Mouse (Mus musculus): ENCODE data around the gene Slc17a7. TPM values are rescaled to one million over a fixed set of nuclear protein-coding genes. Genes with fewer than 3 reads are reported as not detected.
"Not testable (repeated sequence)": the region's sequence is repeated elsewhere in the genome, so short reads cannot be mapped to it uniquely, and the experiment has no call there.

Slc17a7 gene
- polyA plus RNA-seq, 1 experiment from 2014 or later: 1.2 TPM

DNA sequence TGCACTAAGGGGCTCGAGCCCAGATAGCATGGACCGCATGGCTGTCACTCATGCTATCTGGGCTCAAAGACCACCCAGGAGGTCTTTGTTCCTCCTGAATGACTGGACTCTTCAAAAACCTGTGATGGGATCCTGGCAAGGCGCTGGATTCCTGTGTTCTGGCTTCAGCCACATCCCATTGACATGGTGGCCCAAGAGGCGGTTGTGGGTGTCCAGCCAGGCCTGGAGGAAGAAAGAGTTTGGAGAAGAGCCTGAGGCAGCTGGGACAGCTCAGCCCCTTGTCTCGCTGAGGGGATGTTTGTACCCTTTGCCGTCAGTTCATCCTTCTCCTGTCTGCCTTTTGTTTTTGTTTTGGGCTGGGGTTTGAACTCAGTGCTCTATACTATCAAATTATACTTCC is 14.2 kb upstream of the Slc17a7 start:
- H3K9me3 ChIP-seq (replicated peaks): no peaks in the 10 kb centered on the region
- 31% methylated on average over 6 of the region's 6 CpGs for WGBS
- no peak overlapping the region for H3K4me3 ChIP-seq
- H3K9ac ChIP-seq: no peak overlapping the region
- no peak for ATAC-seq (ENCODE audit: low FRiP score)
- H3K4me1 ChIP-seq: peaks cover 12% of the 10 kb centered on the region
- H3K27me3 ChIP-seq: no peaks in the 10 kb centered on the region
- peaks cover 19% of the 10 kb centered on the region for H3K36me3 ChIP-seq
- no peak overlapping the region for H3K4me2 ChIP-seq (replicated peaks)
- H3K27ac ChIP-seq: no peak overlapping the region

GRCm38 (mm10) chr7:45150321-45150720 is 13.4 kb upstream of the Slc17a7 start:
- WGBS: 57% methylated on average over 4 of the region's 4 CpGs
- Histone ChIP-seq H3K36me3 (peaks cover 11% of the 10 kb centered on the region; the same call in 1 of the 2 replicates), H3K9ac (peak overlapping the region; percentile 36), H3K9me3 (replicated peaks) (no peaks in the 10 kb centered on the region), H3K27me3 (no peaks in the 10 kb centered on the region), H3K4me1 (peaks cover 17% of the 10 kb centered on the region), H3K27ac (no peak overlapping the region), H3K4me2 (replicated peaks) (no peak overlapping the region), H3K4me3 (no peak overlapping the region)
- no peak for ATAC-seq (ENCODE audit: low FRiP score)

- Histone ChIP-seq H3K4me3 (no peak overlapping the region), H3K4me1 (peaks cover 17% of the 10 kb centered on the region), H3K9ac (no peak overlapping the region), H3K27me3 (no peaks in the 10 kb centered on the region), H3K4me2 (replicated peaks) (no peak overlapping the region), H3K9me3 (replicated peaks) (no peaks in the 10 kb centered on the region), H3K27ac (no peak overlapping the region), H3K36me3 (peaks cover 5% of the 10 kb centered on the region; the same call in 1 of the 2 replicates)
- 50% methylated on average over 11 of the region's 11 CpGs for WGBS
- no peak for ATAC-seq (ENCODE audit: low FRiP score)
Measured at GRCm38 (mm10) chr7:45151303-45151702, 12.4 kb upstream of the Slc17a7 start.

DNA sequence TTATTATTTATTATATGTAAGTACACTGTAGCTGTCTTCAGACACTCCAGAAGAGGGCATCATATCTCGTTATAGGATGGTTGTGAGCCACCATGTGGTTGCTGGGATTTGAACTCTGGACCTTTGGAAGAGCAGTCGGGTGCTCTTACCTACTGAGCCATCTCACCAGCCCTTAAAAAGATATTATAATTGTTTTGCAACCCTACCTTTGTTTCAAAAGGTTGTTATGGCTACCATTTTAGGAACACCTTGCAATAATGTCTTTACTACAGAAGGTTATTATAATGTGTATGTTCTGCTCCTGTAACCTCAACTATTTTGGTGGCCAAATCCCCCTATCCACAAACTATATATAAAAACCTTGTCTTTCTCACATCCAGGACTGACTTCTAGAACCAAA is 10.7 kb upstream of the Slc17a7 start:
- H3K27me3 ChIP-seq; ATAC-seq (ENCODE audit: low FRiP score); H3K4me3 ChIP-seq; H3K36me3 ChIP-seq; H3K9me3 ChIP-seq (replicated peaks); H3K27ac ChIP-seq: not testable (repeated sequence)
- H3K9ac ChIP-seq: peak overlapping the region; percentile 81; the same call in 1 of the 2 replicates
- WGBS: 95% methylated on average over 2 of the region's 2 CpGs
- H3K4me2 ChIP-seq (replicated peaks): peak overlapping the region; percentile 73
- H3K4me1 ChIP-seq: peaks cover 17% of the 10 kb centered on the region

GRCm38 (mm10) chr7:45153586-45153985 is 10.2 kb upstream of the Slc17a7 start:
- peaks cover 17% of the 10 kb centered on the region for H3K4me1 ChIP-seq
- peak overlapping the region; percentile 64 for H3K4me3 ChIP-seq
- no peaks in the 10 kb centered on the region for H3K27me3 ChIP-seq
- peak overlapping the region; percentile 73 for H3K4me2 ChIP-seq (replicated peaks)
- 0 out of 2 replicates have a peak, but pooled peaks have one; percentile 2 for ATAC-seq (ENCODE audit: low FRiP score)
- peak overlapping the region; percentile 81 for H3K9ac ChIP-seq
- H3K9me3 ChIP-seq (replicated peaks): no peaks in the 10 kb centered on the region
- H3K27ac ChIP-seq: peak overlapping the region; percentile 94
- WGBS: 2% methylated on average over 5 of the region's 5 CpGs
- peaks cover 15% of the 10 kb centered on the region for H3K36me3 ChIP-seq

DNA sequence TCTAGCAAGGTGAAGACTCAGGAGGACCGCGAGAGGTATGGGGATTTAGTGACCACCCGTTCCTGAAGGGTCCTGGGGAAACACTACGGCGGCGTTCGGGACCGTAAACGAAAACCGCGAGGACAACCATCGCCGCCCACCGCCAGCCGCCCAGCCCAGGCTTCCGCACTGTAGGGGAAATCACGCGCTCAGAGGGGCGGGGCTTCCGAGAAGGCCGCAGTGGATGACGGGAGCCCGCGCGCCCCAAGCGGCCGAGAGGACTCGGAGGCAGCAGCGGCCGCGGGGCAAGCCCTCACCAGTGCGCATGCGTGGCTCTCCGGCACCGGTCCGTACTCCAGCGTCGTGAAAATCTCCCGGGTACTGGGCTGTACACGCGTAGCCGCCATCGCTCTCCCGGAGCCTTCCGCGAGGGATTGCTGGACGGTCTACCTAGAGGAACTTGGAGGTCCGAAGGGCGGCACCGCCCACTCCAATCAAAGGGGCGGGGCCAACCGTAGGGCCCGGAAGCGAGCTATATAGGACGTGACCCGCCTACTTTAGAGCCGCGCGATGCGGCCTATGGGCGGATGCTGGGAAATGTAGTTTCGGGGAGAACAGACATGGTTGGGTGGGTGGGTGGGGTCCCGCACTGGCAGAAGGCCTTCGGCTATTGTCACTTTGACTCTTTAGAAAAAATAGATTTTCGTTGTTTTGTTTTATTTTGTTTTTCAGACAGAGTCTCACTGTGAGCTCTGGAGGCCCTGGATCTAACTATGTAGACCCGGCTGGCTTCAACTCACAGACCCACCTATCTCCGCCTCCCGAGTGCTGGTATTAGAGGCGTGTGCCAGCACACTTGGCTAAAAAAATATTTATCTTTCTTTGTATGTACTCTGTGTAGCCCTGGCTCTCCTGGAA is 9.4 kb upstream of the Slc17a7 start, which contains the start of the genes Pih1d1 and Aldh16a1:
TSS of gene Pih1d1 (plus strand) at position 208 of the 897 bp plus-strand sequence.
TSS of gene Aldh16a1 (minus strand) at position 489 of the 897 bp plus-strand sequence.
- Histone ChIP-seq H3K27ac (peak within 1 kb of the TSS; percentile 94), H3K9ac (peak within 1 kb of the TSS; percentile 81), H3K9me3 (replicated peaks) (no peaks in the 10 kb centered on the region), H3K4me3 (peak within 1 kb of the TSS; percentile 64), H3K27me3 (no peaks in the 10 kb centered on the region), H3K4me2 (replicated peaks) (peak within 1 kb of the TSS; percentile 73), H3K36me3 (peaks cover 22% of the 10 kb centered on the region), H3K4me1 (peaks cover 17% of the 10 kb centered on the region)
- ATAC-seq (ENCODE audit: low FRiP score): peak; percentile 96
- 5% methylated on average over 69 of the region's 69 CpGs for WGBS

GRCm38 (mm10) chr7:45154993-45155514 is 8.7 kb upstream of the Slc17a7 start:
- peaks cover 29% of the 10 kb centered on the region for H3K36me3 ChIP-seq
- no peak for ATAC-seq (ENCODE audit: low FRiP score)
- H3K27me3 ChIP-seq: no peaks in the 10 kb centered on the region
- WGBS: 79% methylated on average over 12 of the region's 12 CpGs
- peaks cover 17% of the 10 kb centered on the region for H3K4me1 ChIP-seq
- H3K9me3 ChIP-seq (replicated peaks): no peaks in the 10 kb centered on the region
- H3K4me2 ChIP-seq (replicated peaks): peak overlapping the region; percentile 73
- no peak overlapping the region for H3K9ac ChIP-seq
- H3K4me3 ChIP-seq: peak overlapping the region; percentile 64
- no peak overlapping the region for H3K27ac ChIP-seq

- Histone ChIP-seq H3K27me3 (no peaks in the 10 kb centered on the region), H3K27ac (no peak overlapping the region), H3K4me3 (no peak overlapping the region), H3K4me1 (peaks cover 17% of the 10 kb centered on the region), H3K36me3 (peaks cover 34% of the 10 kb centered on the region), H3K9ac (no peak overlapping the region), H3K4me2 (replicated peaks) (peak overlapping the region; percentile 73), H3K9me3 (replicated peaks) (no peaks in the 10 kb centered on the region)
- 85% methylated on average over 9 of the region's 9 CpGs for WGBS
- ATAC-seq (ENCODE audit: low FRiP score): no peak
Measured at GRCm38 (mm10) chr7:45155590-45155989, 8.2 kb upstream of the Slc17a7 start.

DNA sequence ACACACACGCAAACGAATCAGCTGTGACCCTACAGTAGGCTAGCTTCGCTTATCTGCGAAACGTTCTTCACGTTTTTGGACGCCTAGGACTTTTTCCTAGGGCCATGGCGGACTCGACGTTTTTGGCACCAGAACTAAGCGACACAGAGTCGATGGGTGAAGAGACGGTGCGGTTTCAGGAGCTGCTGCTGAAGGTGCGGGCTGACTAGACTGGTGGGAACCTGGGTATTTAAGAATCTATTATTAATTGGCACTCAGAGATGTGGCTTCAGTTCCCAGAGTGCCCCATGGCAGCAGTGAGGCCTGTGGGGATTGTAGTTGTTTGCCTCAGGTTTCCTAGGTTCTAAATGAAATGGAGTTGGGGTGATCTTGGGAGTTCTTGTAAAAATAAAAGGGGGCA is 7.5 kb upstream of the Slc17a7 start:
- no peak overlapping the region for H3K9ac ChIP-seq
- H3K9me3 ChIP-seq (replicated peaks): no peaks in the 10 kb centered on the region
- ATAC-seq (ENCODE audit: low FRiP score): no peak
- WGBS: 97% methylated on average over 15 of the region's 15 CpGs
- no peaks in the 10 kb centered on the region for H3K27me3 ChIP-seq
- peaks cover 13% of the 10 kb centered on the region for H3K4me1 ChIP-seq
- H3K4me2 ChIP-seq (replicated peaks): no peak overlapping the region
- H3K27ac ChIP-seq: no peak overlapping the region
- H3K4me3 ChIP-seq: no peak overlapping the region
- peaks cover 35% of the 10 kb centered on the region for H3K36me3 ChIP-seq

DNA sequence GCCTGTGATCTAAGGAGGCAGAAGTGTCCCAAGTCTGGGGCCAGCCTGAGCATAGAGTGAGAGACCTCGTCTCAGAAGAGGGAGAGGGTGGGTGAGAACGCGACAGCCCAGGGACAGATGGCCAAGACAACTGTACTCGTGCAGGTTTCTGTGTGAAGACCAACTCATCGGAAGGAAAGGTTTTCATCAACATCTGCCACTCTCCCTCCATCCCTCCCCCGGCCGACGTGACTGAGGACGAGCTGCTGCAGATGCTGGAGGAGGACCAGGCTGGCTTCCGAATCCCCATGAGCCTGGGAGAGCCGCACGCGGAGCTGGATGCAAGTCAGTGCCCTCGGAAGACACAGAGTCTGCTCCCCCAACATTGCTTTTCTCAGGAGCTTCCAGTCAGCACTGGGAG is 6.3 kb upstream of the Slc17a7 start:
- Histone ChIP-seq H3K27ac (no peak overlapping the region), H3K9ac (no peak overlapping the region), H3K4me3 (no peak overlapping the region), H3K4me2 (replicated peaks) (no peak overlapping the region), H3K4me1 (peaks cover 15% of the 10 kb centered on the region), H3K27me3 (peaks cover 1% of the 10 kb centered on the region), H3K36me3 (peaks cover 35% of the 10 kb centered on the region), H3K9me3 (replicated peaks) (no peaks in the 10 kb centered on the region)
- WGBS: 84% methylated on average over 14 of the region's 14 CpGs
- no peak for ATAC-seq (ENCODE audit: low FRiP score)

- Histone ChIP-seq H3K4me3 (no peak overlapping the region), H3K36me3 (peaks cover 35% of the 10 kb centered on the region), H3K27ac (no peak overlapping the region), H3K4me2 (replicated peaks) (no peak overlapping the region), H3K27me3 (peaks cover 17% of the 10 kb centered on the region), H3K4me1 (peaks cover 18% of the 10 kb centered on the region), H3K9ac (no peak overlapping the region), H3K9me3 (replicated peaks) (no peaks in the 10 kb centered on the region)
- no peak for ATAC-seq (ENCODE audit: low FRiP score)
- WGBS: 89% methylated on average over 6 of the region's 6 CpGs
Measured at GRCm38 (mm10) chr7:45158991-45159390, 4.8 kb upstream of the Slc17a7 start.

GRCm38 (mm10) chr7:45160316-45160800 is 3.4 kb upstream of the Slc17a7 start:
- 95% methylated on average over 6 of the region's 6 CpGs for WGBS
- no peak for ATAC-seq (ENCODE audit: low FRiP score)

More at GRCm38 (mm10) chr7:45160316-45160800, 3.4 kb upstream of the Slc17a7 start:
- H3K9me3 ChIP-seq (replicated peaks): no peaks in the 10 kb centered on the region
- H3K4me2 ChIP-seq (replicated peaks): no peak overlapping the region
- H3K27me3 ChIP-seq: peaks cover 30% of the 10 kb centered on the region
- H3K27ac ChIP-seq: no peak overlapping the region
- H3K4me3 ChIP-seq: no peak overlapping the region
- H3K9ac ChIP-seq: no peak overlapping the region
- peaks cover 35% of the 10 kb centered on the region for H3K36me3 ChIP-seq
- peaks cover 15% of the 10 kb centered on the region for H3K4me1 ChIP-seq

Data from hindbrain, embryonic 12.5 days (tissue).